8 mouse cellular contexts compared by ENCODE assay signal in genomic region chr2:168204476-168204999, GRCm38 (mm10). TPM values are rescaled to one million over a fixed set of nuclear protein-coding genes. Genes with fewer than 3 reads are reported as not detected.
DNase-seq lines count a peak whose midpoint lies in the region; ATAC-seq and TF ChIP-seq lines count a peak whose summit lies in the region.

No protein-coding gene starts in this region.

- intact Hi-C loops in heart, postnatal 14 days (cut with DNase I) = no loop called here

- H3K27me3 ChIP-seq in heart, embryonic 14.5 days (ENCODE audit: control insufficient read depth, insufficient read depth, low read length) = no peaks in the 10 kb centered on the region
- no peaks in the 10 kb centered on the region for H3K27me3 ChIP-seq in hindbrain, embryonic 13.5 days
- no peaks in the 10 kb centered on the region for H3K27me3 ChIP-seq in midbrain, embryonic 12.5 days

- H3K36me3 ChIP-seq in heart, embryonic 14.5 days (ENCODE audit: control insufficient read depth, insufficient read depth, low read length) = peaks cover 47% of the 10 kb centered on the region
- H3K36me3 ChIP-seq in hindbrain, embryonic 13.5 days = peaks cover 17% of the 10 kb centered on the region
- H3K36me3 ChIP-seq in midbrain, embryonic 12.5 days = peaks cover 44% of the 10 kb centered on the region

- no peak for TF ChIP-seq CTCF in bone marrow macrophage, adult 2 months (IDR thresholded peaks at IDR 0.05; ENCODE audit: low read depth, low read length)

- ATAC-seq in heart, embryonic 14.5 days (ENCODE audit: insufficient number of reproducible peaks, insufficient read depth, low FRiP score, low read depth) = no peak
- ATAC-seq in hindbrain, embryonic 13.5 days (ENCODE audit: low FRiP score) = no peak
- no peak for ATAC-seq in midbrain, embryonic 12.5 days (ENCODE audit: low FRiP score, low read depth)
- ATAC-seq in megakaryocyte-erythroid progenitor cell, adult 5-6 weeks (replicated peaks; ENCODE audit: low FRiP score, low TSS enrichment, poor library complexity, severe bottlenecking) = no peak

- no peak overlapping the region for H3K27ac ChIP-seq in heart, embryonic 14.5 days (replicated peaks in 1 of 2; ENCODE audit: control insufficient read depth in 1 of 2, insufficient read depth in 1 of 2, low read depth in 2 of 2, low read length in 2 of 2)
- no peak overlapping the region for H3K27ac ChIP-seq in bone marrow macrophage, adult 2 months (ENCODE audit: insufficient read depth, low read depth, low read length)
- no peak overlapping the region for H3K27ac ChIP-seq in hindbrain, embryonic 13.5 days
- H3K27ac ChIP-seq in midbrain, embryonic 12.5 days (replicated peaks) = no peak overlapping the region

- DNase-seq in heart, postnatal 14 days = no peak
- no peak for DNase-seq in spleen, postnatal 14 days (ENCODE audit: low spot score in 2 of 2)
- no peak for DNase-seq in frontal cortex, postnatal 36 days (ENCODE audit: low spot score in 2 of 2)

- H3K4me1 ChIP-seq in heart, embryonic 14.5 days (ENCODE audit: control insufficient read depth in 2 of 2, insufficient read depth in 2 of 2, low read length in 2 of 2) = peaks cover 15 to 37% of the 10 kb centered on the region in 2 experiments
- H3K4me1 ChIP-seq in bone marrow macrophage, adult 2 months (ENCODE audit: control insufficient read depth, insufficient read depth, low read length) = peaks cover 18% of the 10 kb centered on the region
- peaks cover 54% of the 10 kb centered on the region for H3K4me1 ChIP-seq in hindbrain, embryonic 13.5 days (replicated peaks)
- H3K4me1 ChIP-seq in midbrain, embryonic 12.5 days = peaks cover 32% of the 10 kb centered on the region

- no peaks in the 10 kb centered on the region for H3K9me3 ChIP-seq in heart, embryonic 14.5 days (ENCODE audit: control insufficient read depth, low read length)
- H3K9me3 ChIP-seq in hindbrain, embryonic 13.5 days = no peaks in the 10 kb centered on the region
- no peaks in the 10 kb centered on the region for H3K9me3 ChIP-seq in midbrain, embryonic 12.5 days

- TF ChIP-seq POLR2A in bone marrow macrophage, adult 2 months (IDR thresholded peaks at IDR 0.05; ENCODE audit: borderline replicate concordance, low read depth, low read length) = no peak

- peak overlapping the region; percentile 100 for H3K9ac ChIP-seq in heart, embryonic 14.5 days (ENCODE audit: low read length)
- peak overlapping the region; percentile 100 for H3K9ac ChIP-seq in hindbrain, embryonic 13.5 days
- H3K9ac ChIP-seq in midbrain, embryonic 12.5 days (replicated peaks) = peak overlapping the region; percentile 25

- H3K4me3 ChIP-seq in heart, embryonic 14.5 days (ENCODE audit: control insufficient read depth in 1 of 2, insufficient read depth in 1 of 2, low read depth in 1 of 2, low read length in 2 of 2) = peak overlapping the region; percentile 96 to 98
- peak overlapping the region; percentile 91; the same call in 1 of the 2 replicates for H3K4me3 ChIP-seq in bone marrow macrophage, adult 2 months (ENCODE audit: insufficient read depth, low read length)
- H3K4me3 ChIP-seq in hindbrain, embryonic 13.5 days = peak overlapping the region; percentile 99
- H3K4me3 ChIP-seq in midbrain, embryonic 12.5 days = peak overlapping the region; percentile 100

- H3K4me2 ChIP-seq in heart, embryonic 14.5 days (ENCODE audit: low read length) = peak overlapping the region; percentile 84
- H3K4me2 ChIP-seq in hindbrain, embryonic 13.5 days = peak overlapping the region; percentile 77
- peak overlapping the region; percentile 79 for H3K4me2 ChIP-seq in midbrain, embryonic 12.5 days (replicated peaks)

- WGBS in heart, embryonic 14.5 days = 74% methylated on average over 8 of the region's 8 CpGs
- WGBS in hindbrain, embryonic 13.5 days = 86% methylated on average over 8 of the region's 8 CpGs
- 91% methylated on average over 8 of the region's 8 CpGs for WGBS in midbrain, embryonic 12.5 days

RNA-seq across cellular contexts. Expression of gene Adnp, which starts 2.4 kb away (rescaled TPM):
- polyA plus RNA-seq in heart, embryonic 14.5 days (2014; fragmentation: Nextera tagmentation; extraction: Ambion mirVana) = 8.7 and 11.0 TPM in 2 replicates
- 10 to 100 TPM; 39.6 to 41.7 TPM for total RNA-seq in heart, postnatal 14 days (2021)
- polyA plus RNA-seq in bone marrow macrophage, adult 2 months (2012; ENCODE audit: insufficient read depth, insufficient read length, missing spikeins) = 15.9 and 16.3 TPM in 2 replicates
- 3.1 and 3.5 TPM in 2 replicates for polyA plus RNA-seq in hindbrain, embryonic 13.5 days (2015; fragmentation: Nextera tagmentation; extraction: Ambion mirVana)
- 7.5 and 8.7 TPM in 2 replicates for polyA plus RNA-seq in midbrain, embryonic 12.5 days (2016; fragmentation: Nextera tagmentation; extraction: Ambion mirVana)
- total RNA-seq in megakaryocyte-erythroid progenitor cell, adult 5-6 weeks (2014; fragmentation: Nextera tagmentation) = 48.1 and 55.1 TPM in 2 replicates
- 1.1 TPM in 1 of 2 replicates, not detected in the other for total RNA-seq in megakaryocyte-erythroid progenitor cell, adult 5-6 weeks (2017)

RNA-seq across cellular contexts. Expression of gene Gm20716, which starts 25.6 kb away (rescaled TPM):
- polyA plus RNA-seq in heart, embryonic 14.5 days (2014; fragmentation: Nextera tagmentation; extraction: Ambion mirVana) = 16.6 and 18.2 TPM in 2 replicates
- 10 to 100 TPM; 16.9 to 19.3 TPM for total RNA-seq in heart, postnatal 14 days (2021)
- polyA plus RNA-seq in bone marrow macrophage, adult 2 months (2012; ENCODE audit: insufficient read depth, insufficient read length, missing spikeins) = 33.3 and 35.3 TPM in 2 replicates
- 23.1 and 25.4 TPM in 2 replicates for polyA plus RNA-seq in hindbrain, embryonic 13.5 days (2015; fragmentation: Nextera tagmentation; extraction: Ambion mirVana)
- polyA plus RNA-seq in midbrain, embryonic 12.5 days (2016; fragmentation: Nextera tagmentation; extraction: Ambion mirVana) = 23.6 and 24.7 TPM in 2 replicates
- 38.5 and 43.2 TPM in 2 replicates for total RNA-seq in megakaryocyte-erythroid progenitor cell, adult 5-6 weeks (2014; fragmentation: Nextera tagmentation)
- total RNA-seq in megakaryocyte-erythroid progenitor cell, adult 5-6 weeks (2017) = 35.4 and 55.3 TPM in 2 replicates

RNA-seq across cellular contexts. Expression of gene Dpm1, which starts 25.9 kb away (rescaled TPM):
- polyA plus RNA-seq in heart, embryonic 14.5 days (2014; fragmentation: Nextera tagmentation; extraction: Ambion mirVana) = 80.4 and 91.8 TPM in 2 replicates
- total RNA-seq in heart, postnatal 14 days (2021) = 10 to 100 TPM; 66.1 to 73.9 TPM
- polyA plus RNA-seq in bone marrow macrophage, adult 2 months (2012; ENCODE audit: insufficient read depth, insufficient read length, missing spikeins) = 94.1 and 124 TPM in 2 replicates
- 70.4 and 71.3 TPM in 2 replicates for polyA plus RNA-seq in hindbrain, embryonic 13.5 days (2015; fragmentation: Nextera tagmentation; extraction: Ambion mirVana)
- 87.5 and 99.0 TPM in 2 replicates for polyA plus RNA-seq in midbrain, embryonic 12.5 days (2016; fragmentation: Nextera tagmentation; extraction: Ambion mirVana)
- total RNA-seq in megakaryocyte-erythroid progenitor cell, adult 5-6 weeks (2014; fragmentation: Nextera tagmentation) = 69.5 and 95.9 TPM in 2 replicates
- 30.5 and 40.1 TPM in 2 replicates for total RNA-seq in megakaryocyte-erythroid progenitor cell, adult 5-6 weeks (2017)

RNA-seq across cellular contexts. Expression of gene Mocs3, which starts 25.9 kb away (rescaled TPM):
- 4.7 and 5.9 TPM in 2 replicates for polyA plus RNA-seq in heart, embryonic 14.5 days (2014; fragmentation: Nextera tagmentation; extraction: Ambion mirVana)
- total RNA-seq in heart, postnatal 14 days (2021) = 1 to 10 TPM; 5.9 to 6.7 TPM
- 5.3 and 6.5 TPM in 2 replicates for polyA plus RNA-seq in bone marrow macrophage, adult 2 months (2012; ENCODE audit: insufficient read depth, insufficient read length, missing spikeins)
- 7.0 and 7.7 TPM in 2 replicates for polyA plus RNA-seq in hindbrain, embryonic 13.5 days (2015; fragmentation: Nextera tagmentation; extraction: Ambion mirVana)
- polyA plus RNA-seq in midbrain, embryonic 12.5 days (2016; fragmentation: Nextera tagmentation; extraction: Ambion mirVana) = 11.3 and 11.7 TPM in 2 replicates
- 4.2 and 5.6 TPM in 2 replicates for total RNA-seq in megakaryocyte-erythroid progenitor cell, adult 5-6 weeks (2014; fragmentation: Nextera tagmentation)
- 1.9 and 3.8 TPM in 2 replicates for total RNA-seq in megakaryocyte-erythroid progenitor cell, adult 5-6 weeks (2017)

Comparison
In these comparisons a context has a peak if more than half of its experiments do, and no peak if none do; other contexts are left out.
1. H3K9ac ChIP-seq: peak in every context shown above with its lines; median percentile 100 in heart, embryonic 14.5 days; 100 in hindbrain, embryonic 13.5 days; 25 in midbrain, embryonic 12.5 days.